Mouse (Mus musculus) splenic B cell, adult 2 months (primary cell): ENCODE measurements around the gene Ankrd54.

Experiments used
- DNase-seq: peaks from one replicate; pipeline ENCODE4 v3.0.0-alpha.2; 2011; ENCODE audit warnings: low read depth, low spot score
- H3K27me3 ChIP-seq: 2 replicates; pipeline ENCODE4 v1.6.1; 2012; ENCODE audit warnings: mild to moderate bottlenecking, low read length, moderate library complexity, mixed read lengths; ENCODE audit not compliant: control insufficient read depth, poor library complexity, insufficient read depth, severe bottlenecking
- H3K36me3 ChIP-seq: 2 replicates; pipeline ENCODE4 v1.6.1; 2012; ENCODE audit warnings: mild to moderate bottlenecking, low read length, moderate library complexity, mixed read lengths; ENCODE audit not compliant: control insufficient read depth, poor library complexity, insufficient read depth, severe bottlenecking

Ankrd54 gene

GRCm38 (mm10) chr15:79066276-79066675 is 3.6 kb upstream of the Ankrd54 start:
- H3K36me3 ChIP-seq = no peaks in the 10 kb centered on the region

GRCm38 (mm10) chr15:79065086-79065770 is 2.5 kb upstream of the Ankrd54 start:
- no peaks in the 10 kb centered on the region for H3K27me3 ChIP-seq
- no peak for DNase-seq

More at GRCm38 (mm10) chr15:79066276-79066675, 3.6 kb upstream of the Ankrd54 start:
- DNase-seq = no peak
- no peaks in the 10 kb centered on the region for H3K27me3 ChIP-seq

GRCm38 (mm10) chr15:79063160-79063740 is 557 bp upstream of the Ankrd54 start:
- no peaks in the 10 kb centered on the region for H3K27me3 ChIP-seq
- H3K36me3 ChIP-seq = no peaks in the 10 kb centered on the region
- DNase-seq = no peak

More at GRCm38 (mm10) chr15:79065086-79065770, 2.5 kb upstream of the Ankrd54 start:
- no peaks in the 10 kb centered on the region for H3K36me3 ChIP-seq

- H3K27me3 ChIP-seq = no peaks in the 10 kb centered on the region
- peaks cover 3% of the 10 kb centered on the region for H3K36me3 ChIP-seq
- DNase-seq = no peak
These were observed 1.7 kb downstream of the Ankrd54 start for GRCm38 (mm10) chr15:79060887-79061565.

GRCm38 (mm10) chr15:79057850-79058249 is 4.8 kb downstream of the Ankrd54 start:
- H3K36me3 ChIP-seq = peaks cover 12% of the 10 kb centered on the region
- no peaks in the 10 kb centered on the region for H3K27me3 ChIP-seq
- DNase-seq = no peak

- DNase-seq = no peak
- no peaks in the 10 kb centered on the region for H3K27me3 ChIP-seq
These were observed 6.1 kb downstream of the Ankrd54 start for GRCm38 (mm10) chr15:79056601-79057000.

GRCm38 (mm10) chr15:79052366-79052765 is 10.3 kb downstream of the Ankrd54 start:
- H3K36me3 ChIP-seq = peaks cover 12% of the 10 kb centered on the region
- DNase-seq = no peak
- no peaks in the 10 kb centered on the region for H3K27me3 ChIP-seq

More at GRCm38 (mm10) chr15:79056601-79057000, 6.1 kb downstream of the Ankrd54 start:
- H3K36me3 ChIP-seq = peaks cover 12% of the 10 kb centered on the region

- no peak for DNase-seq
- H3K36me3 ChIP-seq = peaks cover 12% of the 10 kb centered on the region
- H3K27me3 ChIP-seq = no peaks in the 10 kb centered on the region
These were observed 11.0 kb downstream of the Ankrd54 start for GRCm38 (mm10) chr15:79051461-79052360.

GRCm38 (mm10) chr15:79050964-79051363 is 11.7 kb downstream of the Ankrd54 start:
- Histone ChIP-seq H3K27me3 (no peaks in the 10 kb centered on the region), H3K36me3 (peaks cover 8% of the 10 kb centered on the region)
- no peak for DNase-seq

GRCm38 (mm10) chr15:79050160-79050845 is 12.4 kb downstream of the Ankrd54 start:
- peaks cover 3% of the 10 kb centered on the region; the same call in 1 of the 2 replicates for H3K36me3 ChIP-seq
- no peaks in the 10 kb centered on the region for H3K27me3 ChIP-seq
- DNase-seq = no peak

GRCm38 (mm10) chr15:79048186-79048585 is 14.5 kb downstream of the Ankrd54 start:
- Histone ChIP-seq H3K27me3 (no peaks in the 10 kb centered on the region), H3K36me3 (no peaks in the 10 kb centered on the region)
- DNase-seq = no peak

GRCm38 (mm10) chr15:79044837-79045236 is 17.9 kb downstream of the Ankrd54 start:
- no peak for DNase-seq
- Histone ChIP-seq H3K36me3 (no peaks in the 10 kb centered on the region), H3K27me3 (no peaks in the 10 kb centered on the region)

GRCm38 (mm10) chr15:79042721-79043491 is 19.8 kb downstream of the Ankrd54 start:
- DNase-seq = no peak
- Histone ChIP-seq H3K36me3 (no peaks in the 10 kb centered on the region), H3K27me3 (no peaks in the 10 kb centered on the region)
